Mouse (Mus musculus) hindbrain, embryonic 14.5 days (tissue): ENCODE measurements around the gene Gnb2. TPM values are rescaled to one million over a fixed set of nuclear protein-coding genes. Genes with fewer than 3 reads are reported as not detected.

ENCODE experiments used
- ATAC-seq: fragments of 200-750 bp; cut with Nextera tagmentation; 2 replicates; pipeline ENCODE4 v1.8.0; 2017; ENCODE audit warnings: moderate number of reproducible peaks, mild to moderate bottlenecking, moderate TSS enrichment, moderate library complexity; ENCODE audit not compliant: low FRiP score
- DNase-seq: peaks from one replicate; pipeline ENCODE4 v3.0.0-alpha.2; 2015; ENCODE audit warnings: low spot score
- H3K27ac ChIP-seq: fragments of 300-500 bp; sonication (generic); 2 replicates; pipeline ENCODE4 v1.5.1; 2014; ENCODE audit warnings: mild to moderate bottlenecking, moderate library complexity
- H3K27me3 ChIP-seq: fragments of 300-500 bp; sonication (generic); 2 replicates; pipeline ENCODE4 v1.6.1; 2014; ENCODE audit warnings: mild to moderate bottlenecking, low read length, mixed read lengths; ENCODE audit not compliant: control insufficient read depth, insufficient read depth
- H3K36me3 ChIP-seq: fragments of 300-500 bp; sonication (generic); replicated peaks from 2 replicates; pipeline ENCODE4 v1.6.1; 2014; ENCODE audit not compliant: control insufficient read depth, insufficient read depth
- H3K4me1 ChIP-seq: fragments of 300-500 bp; sonication (generic); replicated peaks from 2 replicates; pipeline ENCODE4 v1.6.1; 2014; ENCODE audit warnings: antibody characterized with exemption, low read length, mixed read lengths; ENCODE audit not compliant: control insufficient read depth, insufficient read depth
- H3K4me2 ChIP-seq: fragments of 300-500 bp; sonication (generic); replicated peaks from 2 replicates; pipeline ENCODE4 v1.6.1; 2014; ENCODE audit warnings: mild to moderate bottlenecking, moderate library complexity
- H3K4me3 ChIP-seq: fragments of 300-500 bp; sonication (generic); replicated peaks from 2 replicates; pipeline ENCODE4 v1.5.1; 2014; ENCODE audit warnings: mild to moderate bottlenecking, low read length
- H3K9ac ChIP-seq: fragments of 300-500 bp; sonication (generic); 2 replicates; pipeline ENCODE4 v1.6.1; 2014
- H3K9me3 ChIP-seq: fragments of 300-500 bp; sonication (generic); 2 replicates; pipeline ENCODE4 v1.6.1; 2016; ENCODE audit warnings: low read length; ENCODE audit not compliant: control insufficient read depth
- WGBS: fragments of 180-500 bp; shearing (Covaris S2); extraction: QIAGEN DNeasy Blood & Tissue Kit; methylation state at CpG from one replicate; pipeline ENCODE4 v1.1.7; 2014; 5-methylcytosine and 5-hydroxymethylcytosine counted together
- polyA plus RNA-seq: library from polyadenylated mRNA; unstranded; fragments of >200 nt; fragmentation: Nextera tagmentation; extraction: Ambion mirVana; gene quantifications from 2 replicates; pipeline ENCODE4 v1.2.1, GENCODE M21; 2014

Gene Gnb2
- polyA plus RNA-seq = 593 and 621 TPM in 2 replicates

GRCm38 (mm10) chr5:137533117-137533827 lies at the start of gene Gnb2, which contains the start of gene Epo:
Gene Gnb2, minus strand, starts transcription at chr5:137533510.
Gene Epo, minus strand, starts transcription at chr5:137533242.
- Histone ChIP-seq H3K9me3 (no peaks in the 10 kb centered on the region), H3K27me3 (no peaks in the 10 kb centered on the region), H3K36me3 (peaks cover 21% of the 10 kb centered on the region), H3K4me3 (peak within 1 kb of the TSS; percentile 61), H3K9ac (peak within 1 kb of the TSS; percentile 87), H3K27ac (peak within 1 kb of the TSS; percentile 96), H3K4me1 (peaks cover 9% of the 10 kb centered on the region; the same call in 1 of the 2 replicates), H3K4me2 (peak within 1 kb of the TSS; percentile 88)
- WGBS = under 1% methylated on average over 39 of the region's 40 CpGs
- peak; percentile 72 for ATAC-seq
- peak; percentile 97 for DNase-seq

GRCm38 (mm10) chr5:137582702-137583101 lies 49.4 kb upstream of the Gnb2 start:
- H3K4me1 ChIP-seq = peaks cover 11% of the 10 kb centered on the region
- no peak for ATAC-seq
- H3K9ac ChIP-seq = peak overlapping the region; percentile 53
- H3K36me3 ChIP-seq = no peaks in the 10 kb centered on the region
- H3K9me3 ChIP-seq = no peaks in the 10 kb centered on the region
- peak overlapping the region; percentile 68 for H3K4me2 ChIP-seq
- DNase-seq = no peak
- WGBS = 40% methylated on average over 8 of the region's 8 CpGs
- peak overlapping the region; percentile 33; the same call in 1 of the 2 replicates for H3K4me3 ChIP-seq
- H3K27me3 ChIP-seq = no peaks in the 10 kb centered on the region
- H3K27ac ChIP-seq = no peak overlapping the region

GRCm38 (mm10) chr5:137580246-137580645 lies 46.9 kb upstream of the Gnb2 start:
- no peaks in the 10 kb centered on the region for H3K36me3 ChIP-seq
- H3K27ac ChIP-seq = no peak overlapping the region
- no peak overlapping the region for H3K4me3 ChIP-seq
- DNase-seq (no peak), ATAC-seq (no peak)
- H3K27me3 ChIP-seq = no peaks in the 10 kb centered on the region
- peaks cover 11% of the 10 kb centered on the region for H3K4me1 ChIP-seq
- no peaks in the 10 kb centered on the region for H3K9me3 ChIP-seq
- no peak overlapping the region for H3K9ac ChIP-seq
- 81% methylated on average over 6 of the region's 6 CpGs for WGBS
- H3K4me2 ChIP-seq = no peak overlapping the region

- Histone ChIP-seq H3K9ac (peak overlapping the region; percentile 46), H3K27ac (no peak overlapping the region), H3K4me1 (no peaks in the 10 kb centered on the region), H3K4me2 (peak overlapping the region; percentile 45), H3K4me3 (peak overlapping the region; percentile 17; the same call in 1 of the 2 replicates), H3K27me3 (no peaks in the 10 kb centered on the region), H3K9me3 (no peaks in the 10 kb centered on the region), H3K36me3 (no peaks in the 10 kb centered on the region)
- 9% methylated on average over 27 of the region's 27 CpGs for WGBS
- DNase-seq (no peak), ATAC-seq (no peak)
Measured at GRCm38 (mm10) chr5:137574470-137574901, 41.2 kb upstream of the Gnb2 start.

- ATAC-seq (no peak), DNase-seq (no peak)
- H3K27ac ChIP-seq = no peak overlapping the region
- H3K4me3 ChIP-seq = no peak overlapping the region
- 80% methylated on average over 17 of the region's 17 CpGs for WGBS
- no peak overlapping the region for H3K9ac ChIP-seq
- peaks cover 14% of the 10 kb centered on the region for H3K36me3 ChIP-seq
- H3K9me3 ChIP-seq = no peaks in the 10 kb centered on the region
- no peaks in the 10 kb centered on the region for H3K27me3 ChIP-seq
- H3K4me1 ChIP-seq = no peaks in the 10 kb centered on the region
- H3K4me2 ChIP-seq = no peak overlapping the region
Measured at GRCm38 (mm10) chr5:137570691-137571586, 37.6 kb upstream of the Gnb2 start.

- no peak overlapping the region for H3K9ac ChIP-seq
- no peak overlapping the region for H3K4me2 ChIP-seq
- DNase-seq = no peak
- H3K4me3 ChIP-seq = no peak overlapping the region
- peaks cover 20% of the 10 kb centered on the region for H3K36me3 ChIP-seq
- ATAC-seq = no peak
- H3K27me3 ChIP-seq = no peaks in the 10 kb centered on the region
- 43% methylated on average over 7 of the region's 7 CpGs for WGBS
- H3K27ac ChIP-seq = no peak overlapping the region
- H3K4me1 ChIP-seq = no peaks in the 10 kb centered on the region
- H3K9me3 ChIP-seq = no peaks in the 10 kb centered on the region
Measured at GRCm38 (mm10) chr5:137570181-137570580, 36.9 kb upstream of the Gnb2 start.

GRCm38 (mm10) chr5:137569665-137570064 lies 36.4 kb upstream of the Gnb2 start, which contains the start of gene Tfr2:
Gene Tfr2, plus strand, starts transcription at chr5:137569840.
- H3K36me3 ChIP-seq = peaks cover 25% of the 10 kb centered on the region
- H3K27me3 ChIP-seq = no peaks in the 10 kb centered on the region
- no peaks in the 10 kb centered on the region for H3K4me1 ChIP-seq
- H3K4me3 ChIP-seq = no peak within 1 kb of the TSS
- no peak within 1 kb of the TSS for H3K27ac ChIP-seq
- ATAC-seq = no peak
- H3K4me2 ChIP-seq = no peak within 1 kb of the TSS
- no peaks in the 10 kb centered on the region for H3K9me3 ChIP-seq
- no peak for DNase-seq
- no peak within 1 kb of the TSS for H3K9ac ChIP-seq
- WGBS = 35% methylated on average over 9 of the region's 9 CpGs

GRCm38 (mm10) chr5:137569031-137569430 lies 35.7 kb upstream of the Gnb2 start:
- H3K4me2 ChIP-seq = no peak overlapping the region

GRCm38 (mm10) chr5:137568223-137568798 lies 35.0 kb upstream of the Gnb2 start:
- Histone ChIP-seq H3K4me3 (no peak overlapping the region), H3K27ac (no peak overlapping the region), H3K9ac (no peak overlapping the region), H3K4me1 (no peaks in the 10 kb centered on the region), H3K27me3 (no peaks in the 10 kb centered on the region), H3K36me3 (peaks cover 26% of the 10 kb centered on the region), H3K4me2 (no peak overlapping the region), H3K9me3 (no peaks in the 10 kb centered on the region)
- WGBS = 81% methylated on average over 8 of the region's 8 CpGs
- ATAC-seq (no peak), DNase-seq (no peak)

More at GRCm38 (mm10) chr5:137569031-137569430, 35.7 kb upstream of the Gnb2 start:
- Histone ChIP-seq H3K27me3 (no peaks in the 10 kb centered on the region), H3K27ac (no peak overlapping the region), H3K4me3 (no peak overlapping the region), H3K9me3 (no peaks in the 10 kb centered on the region), H3K36me3 (peaks cover 25% of the 10 kb centered on the region), H3K4me1 (no peaks in the 10 kb centered on the region), H3K9ac (no peak overlapping the region)
- ATAC-seq (no peak), DNase-seq (no peak)
- 82% methylated on average over 12 of the region's 12 CpGs for whole genome bisulfite sequencing
